Mouse (Mus musculus) liver, embryonic 12.5 days (tissue): ENCODE measurements around the gene Gramd1b. TPM values are rescaled to one million over a fixed set of nuclear protein-coding genes. Genes with fewer than 3 reads are reported as not detected.
A peak's percentile ranks its signal among the peaks of the same experiment; 100 is the strongest.

Experiments used
- ATAC-seq: fragments of 200-750 bp; cut with Nextera tagmentation; 2 replicates; pipeline ENCODE4 v1.8.0; 2017; ENCODE audit warnings: moderate number of reproducible peaks, mild to moderate bottlenecking, moderate library complexity
- H3K27ac ChIP-seq: fragments of 300-500 bp; sonication (generic); 2 replicates; pipeline ENCODE4 v1.5.1; 2016; ENCODE audit warnings: mild to moderate bottlenecking
- H3K27me3 ChIP-seq: fragments of 300-500 bp; sonication (generic); replicated peaks from 2 replicates; pipeline ENCODE4 v1.6.1; 2016; ENCODE audit warnings: mild to moderate bottlenecking, moderate library complexity
- H3K36me3 ChIP-seq: fragments of 300-500 bp; sonication (generic); 2 replicates; pipeline ENCODE4 v1.6.1; 2016; ENCODE audit warnings: mild to moderate bottlenecking, moderate library complexity
- H3K4me1 ChIP-seq: fragments of 300-500 bp; sonication (generic); 2 replicates; pipeline ENCODE4 v1.6.1; 2016
- H3K4me2 ChIP-seq: fragments of 300-500 bp; sonication (generic); 2 replicates; pipeline ENCODE4 v1.6.1; 2016; ENCODE audit warnings: mild to moderate bottlenecking, moderate library complexity
- H3K4me3 ChIP-seq: fragments of 300-500 bp; sonication (generic); 2 replicates; pipeline ENCODE4 v1.5.1; 2016; ENCODE audit warnings: mild to moderate bottlenecking, moderate library complexity
- H3K9ac ChIP-seq: fragments of 300-500 bp; sonication (generic); 2 replicates; pipeline ENCODE4 v1.6.1; 2016; ENCODE audit warnings: mild to moderate bottlenecking, moderate library complexity
- H3K9me3 ChIP-seq: fragments of 300-500 bp; sonication (generic); replicated peaks from 2 replicates; pipeline ENCODE4 v1.6.1; 2016; ENCODE audit warnings: mild to moderate bottlenecking, moderate library complexity
- WGBS: fragments of 180-500 bp; shearing (Covaris S2); methylation state at CpG from one replicate; pipeline ENCODE4 v1.1.7; 2016; ENCODE audit not compliant: insufficient replicate concordance; 5-methylcytosine and 5-hydroxymethylcytosine counted together
- polyA plus RNA-seq: library from polyadenylated mRNA; unstranded; fragments of >200 nt; fragmentation: Nextera tagmentation; extraction: Ambion mirVana; gene quantifications from 2 replicates; pipeline ENCODE4 v1.2.1, GENCODE M21; 2016

Gene Gramd1b
- polyA plus RNA-seq, 1 experiment from 2014 or later, result 1.7 TPM

DNA sequence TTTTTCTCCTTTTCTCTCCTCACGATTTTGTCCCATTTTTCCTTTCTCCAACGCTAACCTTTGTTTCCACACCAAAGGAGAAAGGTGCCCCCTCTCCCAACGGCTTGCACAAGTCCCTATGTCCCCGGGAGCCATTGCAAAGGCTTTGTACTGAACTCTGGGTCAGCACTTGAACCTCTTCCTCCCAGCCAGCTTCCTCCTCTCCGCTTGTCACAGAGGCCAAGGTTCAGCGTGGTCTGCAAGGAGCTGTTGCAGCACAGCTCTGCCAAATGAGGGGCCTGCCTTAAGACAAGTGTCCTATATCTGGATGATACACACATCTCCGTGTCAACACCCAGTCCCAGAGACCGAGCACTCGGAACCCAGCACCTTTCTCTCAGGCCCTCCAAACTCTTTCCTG is 130.3 kb downstream of the Gramd1b start:
- H3K4me1 ChIP-seq, result no peaks in the 10 kb centered on the region
- H3K36me3 ChIP-seq, result no peaks in the 10 kb centered on the region
- H3K27ac ChIP-seq, result no peak overlapping the region
- H3K4me2 ChIP-seq, result no peak overlapping the region
- H3K9ac ChIP-seq, result no peak overlapping the region
- ATAC-seq, result no peak
- H3K9me3 ChIP-seq, result no peaks in the 10 kb centered on the region
- 42% methylated on average over 9 of the region's 9 CpGs for WGBS
- H3K4me3 ChIP-seq, result no peak overlapping the region
- H3K27me3 ChIP-seq, result no peaks in the 10 kb centered on the region

- Histone ChIP-seq H3K4me2 (no peak overlapping the region), H3K27ac (no peak overlapping the region), H3K9me3 (no peaks in the 10 kb centered on the region), H3K4me3 (no peak overlapping the region), H3K36me3 (no peaks in the 10 kb centered on the region), H3K27me3 (no peaks in the 10 kb centered on the region), H3K9ac (no peak overlapping the region), H3K4me1 (no peaks in the 10 kb centered on the region)
- WGBS, result 83% methylated on average over 2 of the region's 2 CpGs
- no peak for ATAC-seq
Observed at GRCm38 (mm10) chr9:40400171-40400570, 131.0 kb downstream of the Gramd1b start.

- no peak for ATAC-seq
Observed at GRCm38 (mm10) chr9:40399359-40399932, 131.7 kb downstream of the Gramd1b start.

GRCm38 (mm10) chr9:40397471-40398245 is 133.5 kb downstream of the Gramd1b start:
- H3K4me2 ChIP-seq, result no peak overlapping the region
- no peaks in the 10 kb centered on the region for H3K36me3 ChIP-seq
- H3K4me1 ChIP-seq, result no peaks in the 10 kb centered on the region
- WGBS, result 67% methylated on average over 7 of the region's 7 CpGs
- H3K9me3 ChIP-seq, result no peaks in the 10 kb centered on the region
- no peak overlapping the region for H3K4me3 ChIP-seq
- no peaks in the 10 kb centered on the region for H3K27me3 ChIP-seq
- no peak for ATAC-seq
- no peak overlapping the region for H3K27ac ChIP-seq
- no peak overlapping the region for H3K9ac ChIP-seq

More at GRCm38 (mm10) chr9:40399359-40399932, 131.7 kb downstream of the Gramd1b start:
- no peaks in the 10 kb centered on the region for H3K9me3 ChIP-seq
- no peak overlapping the region for H3K4me2 ChIP-seq
- no peak overlapping the region for H3K9ac ChIP-seq
- no peak overlapping the region for H3K27ac ChIP-seq
- no peak overlapping the region for H3K4me3 ChIP-seq
- no peaks in the 10 kb centered on the region for H3K36me3 ChIP-seq
- WGBS, result 75% methylated on average over 6 of the region's 6 CpGs
- no peaks in the 10 kb centered on the region for H3K4me1 ChIP-seq
- H3K27me3 ChIP-seq, result no peaks in the 10 kb centered on the region

DNA sequence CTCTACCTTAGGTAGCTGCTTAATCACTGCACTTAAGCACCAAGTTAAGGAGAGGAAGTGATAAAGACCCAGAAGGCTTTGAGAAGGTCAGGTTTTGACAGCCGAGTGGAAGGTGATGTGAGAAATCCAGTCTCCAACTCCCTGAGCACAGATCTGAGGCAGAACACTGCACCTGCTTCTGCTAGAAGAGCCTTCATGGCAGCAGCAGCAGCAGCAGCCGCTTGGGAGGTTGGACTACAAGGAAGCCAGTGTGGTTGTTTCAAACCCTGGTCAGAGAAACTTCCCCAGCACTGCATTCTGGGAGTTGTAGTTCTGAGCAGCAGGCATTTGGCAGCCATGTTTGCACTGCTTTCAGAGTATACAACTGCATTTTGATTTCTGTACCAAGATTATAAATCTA is 134.1 kb downstream of the Gramd1b start:
- 0 out of 2 replicates have a peak, but pooled peaks cover 4% of the 10 kb centered on the region for H3K4me1 ChIP-seq
- H3K9me3 ChIP-seq, result no peaks in the 10 kb centered on the region
- peak overlapping the region; percentile 17 for H3K4me3 ChIP-seq
- no peaks in the 10 kb centered on the region for H3K36me3 ChIP-seq
- H3K27me3 ChIP-seq, result no peaks in the 10 kb centered on the region
- peak overlapping the region; percentile 51 for H3K4me2 ChIP-seq
- ATAC-seq, result peak; percentile 60; the same call in 1 of the 2 replicates
- 14% methylated on average over 2 of the region's 2 CpGs for WGBS
- H3K27ac ChIP-seq, result no peak overlapping the region
- H3K9ac ChIP-seq, result no peak overlapping the region

- no peak overlapping the region for H3K9ac ChIP-seq
- no peak overlapping the region for H3K4me2 ChIP-seq
- ATAC-seq, result no peak
- no peak overlapping the region for H3K4me3 ChIP-seq
- no peak overlapping the region for H3K27ac ChIP-seq
- no peaks in the 10 kb centered on the region for H3K27me3 ChIP-seq
- H3K36me3 ChIP-seq, result no peaks in the 10 kb centered on the region
- 0 out of 2 replicates have a peak, but pooled peaks cover 7% of the 10 kb centered on the region for H3K4me1 ChIP-seq
- no peaks in the 10 kb centered on the region for H3K9me3 ChIP-seq
- 79% methylated on average over 2 of the region's 2 CpGs for WGBS
Observed at GRCm38 (mm10) chr9:40396171-40396570, 135.0 kb downstream of the Gramd1b start.

- H3K9ac ChIP-seq, result no peak overlapping the region
- no peaks in the 10 kb centered on the region for H3K36me3 ChIP-seq
- WGBS, result 33% methylated on average over 20 of the region's 20 CpGs
- no peaks in the 10 kb centered on the region for H3K9me3 ChIP-seq
- H3K4me3 ChIP-seq, result no peak overlapping the region
- no peak overlapping the region for H3K27ac ChIP-seq
- ATAC-seq, result peak; percentile 31; the same call in 1 of the 2 replicates
- H3K4me2 ChIP-seq, result peak overlapping the region; percentile 40
- H3K27me3 ChIP-seq, result no peaks in the 10 kb centered on the region
- 0 out of 2 replicates have a peak, but pooled peaks cover 11% of the 10 kb centered on the region for H3K4me1 ChIP-seq
Observed at GRCm38 (mm10) chr9:40391852-40392695, 139.1 kb downstream of the Gramd1b start.

- Histone ChIP-seq H3K4me2 (peak overlapping the region; percentile 40), H3K9ac (no peak overlapping the region), H3K4me1 (0 out of 2 replicates have a peak, but pooled peaks cover 11% of the 10 kb centered on the region), H3K27ac (no peak overlapping the region), H3K9me3 (no peaks in the 10 kb centered on the region), H3K36me3 (no peaks in the 10 kb centered on the region), H3K4me3 (no peak overlapping the region), H3K27me3 (no peaks in the 10 kb centered on the region)
- WGBS, result 56% methylated on average over 17 of the region's 17 CpGs
- ATAC-seq, result 0 out of 2 replicates have a peak, but pooled peaks have one; percentile 43
Observed at GRCm38 (mm10) chr9:40391359-40391758, 139.8 kb downstream of the Gramd1b start.

GRCm38 (mm10) chr9:40390904-40391303 is 140.3 kb downstream of the Gramd1b start:
- WGBS, result 35% methylated on average over 8 of the region's 8 CpGs
- ATAC-seq, result no peak
- H3K4me1 ChIP-seq, result 0 out of 2 replicates have a peak, but pooled peaks cover 11% of the 10 kb centered on the region
- H3K4me2 ChIP-seq, result peak overlapping the region; percentile 40; the same call in 1 of the 2 replicates
- H3K4me3 ChIP-seq, result no peak overlapping the region
- H3K9me3 ChIP-seq, result no peaks in the 10 kb centered on the region
- H3K27me3 ChIP-seq, result no peaks in the 10 kb centered on the region
- no peak overlapping the region for H3K27ac ChIP-seq
- no peaks in the 10 kb centered on the region for H3K36me3 ChIP-seq
- H3K9ac ChIP-seq, result no peak overlapping the region

DNA sequence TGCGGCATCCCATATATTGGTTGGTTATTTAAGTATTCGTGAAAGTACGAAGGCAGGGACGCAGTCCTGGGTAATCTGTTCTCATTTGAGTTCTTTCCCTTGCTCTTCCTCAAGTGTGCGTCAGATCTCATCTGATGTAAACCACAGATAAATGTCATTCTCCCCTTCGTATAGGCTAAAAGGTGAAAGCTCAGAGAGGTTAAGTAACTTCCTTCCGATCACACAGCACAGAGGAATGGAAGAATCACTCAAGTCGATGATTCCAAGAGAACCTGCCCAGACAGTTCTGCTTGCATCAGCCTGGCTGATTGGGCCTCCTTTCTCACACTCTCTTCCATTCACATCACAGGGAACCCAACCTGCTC is 140.8 kb downstream of the Gramd1b start:
- H3K36me3 ChIP-seq, result no peaks in the 10 kb centered on the region
- ATAC-seq, result no peak
- no peak overlapping the region for H3K4me2 ChIP-seq
- H3K27ac ChIP-seq, result no peak overlapping the region
- H3K9me3 ChIP-seq, result no peaks in the 10 kb centered on the region
- H3K9ac ChIP-seq, result no peak overlapping the region
- 74% methylated on average over 8 of the region's 8 CpGs for WGBS
- 0 out of 2 replicates have a peak, but pooled peaks cover 11% of the 10 kb centered on the region for H3K4me1 ChIP-seq
- no peaks in the 10 kb centered on the region for H3K27me3 ChIP-seq
- no peak overlapping the region for H3K4me3 ChIP-seq

GRCm38 (mm10) chr9:40389669-40390395 is 141.4 kb downstream of the Gramd1b start:
- Histone ChIP-seq H3K27me3 (no peaks in the 10 kb centered on the region), H3K4me1 (0 out of 2 replicates have a peak, but pooled peaks cover 11% of the 10 kb centered on the region), H3K4me3 (no peak overlapping the region), H3K36me3 (no peaks in the 10 kb centered on the region), H3K27ac (no peak overlapping the region), H3K4me2 (no peak overlapping the region), H3K9ac (no peak overlapping the region), H3K9me3 (no peaks in the 10 kb centered on the region)
- 64% methylated on average over 8 of the region's 8 CpGs for WGBS
- no peak for ATAC-seq
